Mouse (Mus musculus) neural tube, embryonic 14.5 days (tissue): ENCODE results near the gene Arl1. TPM values are rescaled to one million over a fixed set of nuclear protein-coding genes. Genes with fewer than 3 reads are reported as not detected.
"Not testable (repeated sequence)": the region's sequence is repeated elsewhere in the genome, so short reads cannot be mapped to it uniquely, and the experiment has no call there.

ENCODE experiments used
- ATAC-seq: fragments of 200-750 bp; cut with Nextera tagmentation; 2 replicates; pipeline ENCODE4 v1.8.0; 2017; ENCODE audit warnings: low read depth, mild to moderate bottlenecking, moderate TSS enrichment, moderate library complexity
- H3K27ac ChIP-seq: fragments of 300-500 bp; sonication (generic); 2 replicates; pipeline ENCODE4 v1.5.1; 2014; ENCODE audit warnings: low read depth, mild to moderate bottlenecking, control low read depth, low read length, moderate library complexity, mixed read lengths
- H3K27me3 ChIP-seq: fragments of 300-500 bp; sonication (generic); 2 replicates; pipeline ENCODE4 v1.6.1; 2014; ENCODE audit warnings: low read length; ENCODE audit not compliant: control insufficient read depth, insufficient read depth
- H3K36me3 ChIP-seq: fragments of 300-500 bp; sonication (generic); 2 replicates; pipeline ENCODE4 v1.6.1; 2014; ENCODE audit warnings: low read length, mixed read lengths; ENCODE audit not compliant: control insufficient read depth, insufficient read depth
- H3K4me1 ChIP-seq: fragments of 300-500 bp; sonication (generic); 2 replicates; pipeline ENCODE4 v1.6.1; 2014; ENCODE audit warnings: low read length; ENCODE audit not compliant: control insufficient read depth, insufficient read depth
- H3K4me2 ChIP-seq: fragments of 300-500 bp; sonication (generic); 2 replicates; pipeline ENCODE4 v1.6.1; 2014; ENCODE audit warnings: mild to moderate bottlenecking, low read depth, low read length, control low read depth
- H3K4me3 ChIP-seq: fragments of 300-500 bp; sonication (generic); 2 replicates; pipeline ENCODE4 v1.5.1; 2014; ENCODE audit warnings: low read depth, low read length, control low read depth, mixed read lengths
- H3K9ac ChIP-seq: fragments of 300-500 bp; sonication (generic); replicated peaks from 2 replicates; pipeline ENCODE4 v1.6.1; 2014; ENCODE audit warnings: low read depth, mild to moderate bottlenecking, control low read depth, low read length, mixed read lengths
- H3K9me3 ChIP-seq: fragments of 300-500 bp; sonication (generic); 2 replicates; pipeline ENCODE4 v1.6.1; 2016; ENCODE audit warnings: low read length; ENCODE audit not compliant: control insufficient read depth
- WGBS: fragments of 180-500 bp; shearing (Covaris S2); extraction: QIAGEN DNeasy Blood & Tissue Kit; methylation state at CpG from one replicate; pipeline ENCODE4 v1.1.7; 2014; 5-methylcytosine and 5-hydroxymethylcytosine counted together
- polyA plus RNA-seq: library from polyadenylated mRNA; unstranded; fragments of >200 nt; fragmentation: Nextera tagmentation; extraction: Ambion mirVana; gene quantifications from 2 replicates; pipeline ENCODE4 v1.2.1, GENCODE M21; 2014

Gene Arl1
- polyA plus RNA-seq, 1 experiment from 2014 or later, result 148 TPM

DNA sequence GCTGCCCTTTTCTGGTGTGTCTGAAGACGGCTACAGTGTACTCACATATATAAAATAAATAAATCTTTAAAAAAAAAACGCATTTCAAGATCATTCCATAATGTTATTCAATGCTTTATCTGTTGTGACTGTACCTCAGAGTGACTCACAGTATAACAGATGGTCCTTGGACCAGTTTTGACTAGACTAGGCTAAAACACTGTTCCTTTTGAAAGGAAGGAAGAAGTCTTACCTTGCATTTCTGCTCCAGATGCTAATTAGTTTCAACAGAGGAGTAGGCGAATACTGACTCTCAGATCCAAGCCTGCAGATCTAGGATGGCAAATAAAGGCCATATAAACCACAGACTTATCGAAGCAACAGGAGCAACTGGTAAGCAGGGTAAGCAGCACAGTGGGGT is 50.1 kb downstream of the Arl1 start:
- Histone ChIP-seq H3K36me3 (peaks cover 15% of the 10 kb centered on the region), H3K9me3 (no peaks in the 10 kb centered on the region), H3K4me3 (no peak overlapping the region), H3K4me1 (no peaks in the 10 kb centered on the region), H3K27ac (no peak overlapping the region), H3K9ac (no peak overlapping the region), H3K27me3 (no peaks in the 10 kb centered on the region), H3K4me2 (no peak overlapping the region)
- 89% methylated on average over 4 of the region's 4 CpGs for WGBS
- ATAC-seq, result no peak

DNA sequence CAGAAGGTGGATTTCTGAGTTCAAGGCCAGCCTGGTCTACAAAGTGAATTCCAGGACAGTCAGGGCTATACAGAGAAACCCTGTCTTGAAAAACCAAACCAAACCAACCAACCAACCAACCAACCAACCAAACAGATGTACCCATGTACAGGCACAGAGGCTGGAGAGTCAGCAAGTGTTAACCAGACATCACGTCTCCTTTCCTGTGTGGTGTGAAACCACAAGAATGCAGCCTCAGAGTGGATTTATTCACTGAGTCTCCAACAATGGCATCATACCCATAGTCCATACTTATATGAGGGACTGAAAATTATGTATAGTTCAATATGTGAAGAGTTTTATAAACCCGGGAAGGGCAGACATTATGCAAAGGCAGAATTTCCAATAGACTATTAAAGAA is 52.5 kb downstream of the Arl1 start:
- H3K27me3 ChIP-seq, H3K9ac ChIP-seq, ATAC-seq, H3K4me3 ChIP-seq, H3K4me2 ChIP-seq, H3K27ac ChIP-seq, H3K4me1 ChIP-seq, H3K9me3 ChIP-seq: not testable (repeated sequence)
- 87% methylated on average over 2 of the region's 2 CpGs for WGBS
- peaks cover 19% of the 10 kb centered on the region for H3K36me3 ChIP-seq

DNA sequence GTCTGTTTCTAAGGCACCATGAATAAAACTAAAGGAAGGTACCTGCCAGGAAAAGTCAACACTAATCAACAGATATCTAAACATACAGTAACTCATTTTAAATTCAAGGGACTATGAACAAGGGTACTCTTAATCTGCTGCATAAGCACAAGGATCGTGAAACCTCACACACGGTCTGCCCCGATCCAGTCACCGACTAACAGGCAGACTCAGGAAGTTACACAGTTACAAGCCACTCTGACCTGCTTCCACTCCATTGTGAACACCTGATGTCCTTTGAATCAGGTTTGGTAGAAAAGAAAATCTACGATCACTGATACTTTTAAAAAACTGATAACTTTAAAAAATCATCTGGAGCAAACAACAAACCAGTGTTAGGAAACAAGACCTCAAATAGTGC is 53.3 kb downstream of the Arl1 start:
- Histone ChIP-seq H3K9ac (no peak overlapping the region), H3K4me2 (no peak overlapping the region), H3K27me3 (no peaks in the 10 kb centered on the region), H3K4me3 (no peak overlapping the region), H3K9me3 (no peaks in the 10 kb centered on the region), H3K27ac (no peak overlapping the region), H3K36me3 (peaks cover 19% of the 10 kb centered on the region), H3K4me1 (no peaks in the 10 kb centered on the region)
- ATAC-seq, result no peak
- 94% methylated on average over 5 of the region's 5 CpGs for WGBS

- H3K9me3 ChIP-seq, result no peaks in the 10 kb centered on the region
- 47% methylated on average over 5 of the region's 5 CpGs for WGBS
- no peak for ATAC-seq
- H3K9ac ChIP-seq, result no peak overlapping the region
- H3K36me3 ChIP-seq, result peaks cover 19% of the 10 kb centered on the region
- no peaks in the 10 kb centered on the region for H3K27me3 ChIP-seq
- H3K27ac ChIP-seq, result no peak overlapping the region
- no peak overlapping the region for H3K4me3 ChIP-seq
- H3K4me2 ChIP-seq, result no peak overlapping the region
- no peaks in the 10 kb centered on the region for H3K4me1 ChIP-seq
These were observed 53.9 kb downstream of the Arl1 start for GRCm38 (mm10) chr10:88784513-88784931.

DNA sequence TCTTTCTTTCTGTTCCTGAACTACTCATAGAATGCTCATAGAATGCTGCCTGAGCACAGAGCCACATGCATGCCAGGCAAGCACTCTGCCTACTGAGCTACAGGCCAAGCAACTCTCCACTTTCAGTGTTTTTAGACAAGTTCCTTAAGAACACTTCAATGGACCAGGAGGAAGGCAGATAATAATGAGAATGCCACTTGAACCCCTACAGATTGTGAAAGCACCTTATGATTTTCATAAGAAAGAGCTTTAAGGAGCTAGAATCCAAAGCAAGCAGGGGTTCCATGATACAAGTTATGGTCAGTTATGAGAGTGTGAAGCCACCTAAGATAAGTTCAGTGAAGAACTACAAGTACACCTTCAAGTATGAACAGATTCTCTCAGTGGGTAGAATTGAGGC is 63.0 kb downstream of the Arl1 start:
- no peak for ATAC-seq
- Histone ChIP-seq H3K36me3 (peaks cover 10% of the 10 kb centered on the region), H3K9ac (no peak overlapping the region), H3K4me2 (no peak overlapping the region), H3K9me3 (no peaks in the 10 kb centered on the region), H3K4me3 (no peak overlapping the region), H3K27me3 (no peaks in the 10 kb centered on the region), H3K27ac (no peak overlapping the region), H3K4me1 (no peaks in the 10 kb centered on the region)

Other genes with a start within 250 kb of the Arl1 start
- gene Chpt1, start 226.8 kb upstream of the Arl1 start, polyA plus RNA-seq, result 12.9 and 15.2 TPM in 2 replicates
- 2.0 and 2.3 TPM in 2 replicates for gene Mybpc1, start 125.7 kb upstream of the Arl1 start, polyA plus RNA-seq
- gene Spic, start 45.8 kb upstream of the Arl1 start, polyA plus RNA-seq, result not detected in 2 replicates
- 12.4 and 12.9 TPM in 2 replicates for gene Utp20, start 95.9 kb downstream of the Arl1 start, polyA plus RNA-seq
- gene Slc5a8, start 155.1 kb downstream of the Arl1 start, polyA plus RNA-seq, result 0.05 and 0.06 TPM in 2 replicates